Mouse (Mus musculus) lung, adult 2 months (tissue): ENCODE data around the gene Traf3ip1.

Experiments used
- CTCF ChIP-seq: fragments of 200-500 bp; IDR thresholded peaks from 2 replicates; pipeline ENCODE4 v1.5.1; 2011; ENCODE audit warnings: mild to moderate bottlenecking, low read length, control low read depth; ENCODE audit not compliant: insufficient read depth
- POLR2A ChIP-seq: fragments of 200-500 bp; IDR thresholded peaks from 2 replicates; pipeline ENCODE4 v1.6.1; 2011; ENCODE audit warnings: low read depth, mild to moderate bottlenecking, control low read depth, low read length, borderline replicate concordance; ENCODE audit errors: extremely low read depth

DNA sequence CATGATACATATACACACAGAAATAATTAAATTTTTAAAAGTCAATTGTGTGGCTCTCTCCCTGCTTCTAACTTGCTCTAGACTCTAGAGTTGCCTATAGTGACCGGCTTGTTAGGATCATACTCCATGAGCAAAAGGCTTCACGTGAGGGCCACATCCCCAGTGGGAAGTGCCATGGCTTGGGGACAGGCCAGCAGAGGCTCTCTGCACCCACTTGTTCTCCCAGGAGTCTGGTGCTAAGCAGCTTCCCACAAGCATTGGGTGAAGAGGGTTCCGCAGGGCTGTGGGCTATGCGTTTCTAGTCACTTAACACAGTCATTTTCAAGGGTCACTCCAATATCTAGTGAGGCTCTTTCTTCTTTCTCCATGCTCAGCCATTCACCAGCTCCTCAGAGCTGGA is 37.3 kb upstream of the Traf3ip1 start:
- TF ChIP-seq POLR2A (peak; percentile 32; the same call in 1 of the 2 replicates), CTCF (no peak)
